Mouse (Mus musculus): Measurements from ENCODE around the gene Snx15.

Gene Snx15

GRCm38 (mm10) chr19:6073889-6074288 is 54.2 kb downstream of the Snx15 start:
- no peak for DNase-seq (ENCODE audit: inconsistent age in 2 of 2, low spot score in 1 of 2)

- no peak for DNase-seq (ENCODE audit: inconsistent age in 2 of 2, low spot score in 1 of 2)
These were observed 56.8 kb downstream of the Snx15 start for GRCm38 (mm10) chr19:6071261-6071660.

- DNase-seq (ENCODE audit: inconsistent age in 2 of 2, low spot score in 1 of 2) = no peak
These were observed 57.4 kb downstream of the Snx15 start for GRCm38 (mm10) chr19:6070571-6071250.

GRCm38 (mm10) chr19:6069851-6070250 is 58.3 kb downstream of the Snx15 start:
- DNase-seq (ENCODE audit: inconsistent age in 2 of 2, low spot score in 1 of 2) = no peak

All from adrenal gland, adult (tissue).